Mouse (Mus musculus) neural tube, embryonic 12.5 days (tissue): ENCODE results near the gene Mllt3. TPM values are rescaled to one million over a fixed set of nuclear protein-coding genes. Genes with fewer than 3 reads are reported as not detected.

Experiments used
- ATAC-seq: fragments of 200-750 bp; cut with Nextera tagmentation; 2 replicates; pipeline ENCODE4 v1.8.0; 2017; ENCODE audit warnings: low read depth, mild to moderate bottlenecking, moderate TSS enrichment, moderate library complexity; ENCODE audit not compliant: low FRiP score
- H3K27ac ChIP-seq: fragments of 300-500 bp; sonication (generic); 2 replicates; pipeline ENCODE4 v1.5.1; 2016
- H3K27me3 ChIP-seq: fragments of 300-500 bp; sonication (generic); replicated peaks from 2 replicates; pipeline ENCODE4 v1.6.1; 2016; ENCODE audit warnings: mild to moderate bottlenecking
- H3K36me3 ChIP-seq: fragments of 300-500 bp; sonication (generic); 2 replicates; pipeline ENCODE4 v1.6.1; 2016; ENCODE audit warnings: mild to moderate bottlenecking
- H3K4me1 ChIP-seq: fragments of 300-500 bp; sonication (generic); 2 replicates; pipeline ENCODE4 v1.6.1; 2016
- H3K4me2 ChIP-seq: fragments of 300-500 bp; sonication (generic); replicated peaks from 2 replicates; pipeline ENCODE4 v1.6.1; 2016; ENCODE audit warnings: mild to moderate bottlenecking
- H3K4me3 ChIP-seq: fragments of 300-500 bp; sonication (generic); 2 replicates; pipeline ENCODE4 v1.5.1; 2016
- H3K9ac ChIP-seq: fragments of 300-500 bp; sonication (generic); 2 replicates; pipeline ENCODE4 v1.6.1; 2016; ENCODE audit warnings: mild to moderate bottlenecking
- H3K9me3 ChIP-seq: fragments of 300-500 bp; sonication (generic); 2 replicates; pipeline ENCODE4 v1.6.1; 2016; ENCODE audit warnings: mild to moderate bottlenecking
- WGBS: fragments of 180-500 bp; shearing (Covaris S2); methylation state at CpG from one replicate; pipeline ENCODE4 v1.1.7; 2016; 5-methylcytosine and 5-hydroxymethylcytosine counted together
- polyA plus RNA-seq: library from polyadenylated mRNA; unstranded; fragments of >200 nt; fragmentation: Nextera tagmentation; extraction: Ambion mirVana; gene quantifications from 2 replicates; pipeline ENCODE4 v1.2.1, GENCODE M21; 2016

Mllt3 gene
- polyA plus RNA-seq, 1 experiment from 2014 or later, result 76.3 TPM

DNA sequence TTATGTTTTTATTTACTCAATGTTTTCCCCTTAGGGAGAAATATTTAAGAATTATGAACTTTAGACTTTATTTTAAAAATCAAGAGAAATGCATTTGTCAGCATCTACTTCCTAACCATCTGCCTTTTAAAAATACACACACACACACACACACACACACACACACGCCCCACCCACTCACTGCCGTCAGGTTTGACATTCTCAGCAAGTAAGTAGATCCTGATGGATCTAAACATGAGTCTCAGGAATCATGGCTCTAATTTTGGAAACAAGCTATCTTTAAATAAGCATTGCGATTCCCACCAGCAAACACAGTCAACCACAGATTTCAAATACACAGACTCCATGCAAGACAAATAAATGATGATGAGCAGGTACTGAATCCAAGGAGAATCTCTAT is 229.9 kb downstream of the Mllt3 start:
- Histone ChIP-seq H3K4me3 (no peak overlapping the region), H3K36me3 (no peaks in the 10 kb centered on the region), H3K4me2 (no peak overlapping the region), H3K9me3 (no peaks in the 10 kb centered on the region), H3K27ac (no peak overlapping the region), H3K4me1 (peaks cover 38% of the 10 kb centered on the region), H3K27me3 (no peaks in the 10 kb centered on the region), H3K9ac (no peak overlapping the region)
- no peak for ATAC-seq
- 27% methylated on average over 3 of the region's 3 CpGs for WGBS

DNA sequence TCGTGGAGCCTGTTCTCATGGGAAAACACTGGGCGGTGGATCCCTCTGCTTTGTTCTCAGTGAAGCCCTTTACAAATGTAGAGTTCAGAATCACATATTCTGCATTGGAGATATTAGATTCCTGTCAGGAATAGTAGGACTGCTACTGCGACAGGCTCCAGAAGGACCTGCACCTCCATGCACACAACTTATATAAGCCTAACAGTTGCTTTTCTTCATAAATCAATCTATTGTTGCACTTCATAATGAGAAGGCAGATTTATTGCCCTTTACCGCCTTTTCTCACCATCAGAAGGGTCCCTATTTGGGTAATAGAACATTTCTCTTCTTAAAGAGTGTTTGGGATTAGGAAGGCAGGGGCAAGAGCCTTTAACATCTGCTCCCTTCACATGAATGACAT is 231.0 kb downstream of the Mllt3 start:
- peaks cover 38% of the 10 kb centered on the region for H3K4me1 ChIP-seq
- no peak overlapping the region for H3K4me3 ChIP-seq
- WGBS, result 11% methylated on average over 4 of the region's 4 CpGs
- H3K9me3 ChIP-seq, result no peaks in the 10 kb centered on the region
- no peak overlapping the region for H3K27ac ChIP-seq
- ATAC-seq, result peak; percentile 63
- H3K4me2 ChIP-seq, result no peak overlapping the region
- no peak overlapping the region for H3K9ac ChIP-seq
- no peaks in the 10 kb centered on the region for H3K36me3 ChIP-seq
- no peaks in the 10 kb centered on the region for H3K27me3 ChIP-seq

DNA sequence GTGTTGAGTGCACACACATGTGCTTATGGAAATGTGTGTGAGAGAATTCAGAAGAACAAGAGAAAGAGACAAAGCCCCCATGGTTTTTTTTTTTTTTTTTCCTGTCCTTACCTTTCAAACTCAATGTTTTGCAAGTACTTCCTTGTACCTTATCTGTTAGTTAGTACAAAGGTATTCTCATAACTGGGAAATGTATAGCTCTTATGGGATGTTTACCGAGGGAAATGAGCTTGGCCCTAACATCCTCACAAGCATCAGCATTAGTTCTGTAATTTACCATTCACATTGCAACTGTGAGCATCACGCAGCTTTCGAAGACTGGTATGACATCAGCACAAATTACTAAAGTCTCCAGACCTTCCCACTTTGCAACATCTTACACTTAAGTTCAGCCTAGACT is 231.8 kb downstream of the Mllt3 start:
- no peak overlapping the region for H3K4me2 ChIP-seq
- H3K4me1 ChIP-seq, result peaks cover 38% of the 10 kb centered on the region
- WGBS, result 45% methylated on average over 3 of the region's 3 CpGs
- H3K9me3 ChIP-seq, result no peaks in the 10 kb centered on the region
- H3K36me3 ChIP-seq, result no peaks in the 10 kb centered on the region
- H3K9ac ChIP-seq, result no peak overlapping the region
- no peak for ATAC-seq
- no peaks in the 10 kb centered on the region for H3K27me3 ChIP-seq
- no peak overlapping the region for H3K4me3 ChIP-seq
- H3K27ac ChIP-seq, result no peak overlapping the region

DNA sequence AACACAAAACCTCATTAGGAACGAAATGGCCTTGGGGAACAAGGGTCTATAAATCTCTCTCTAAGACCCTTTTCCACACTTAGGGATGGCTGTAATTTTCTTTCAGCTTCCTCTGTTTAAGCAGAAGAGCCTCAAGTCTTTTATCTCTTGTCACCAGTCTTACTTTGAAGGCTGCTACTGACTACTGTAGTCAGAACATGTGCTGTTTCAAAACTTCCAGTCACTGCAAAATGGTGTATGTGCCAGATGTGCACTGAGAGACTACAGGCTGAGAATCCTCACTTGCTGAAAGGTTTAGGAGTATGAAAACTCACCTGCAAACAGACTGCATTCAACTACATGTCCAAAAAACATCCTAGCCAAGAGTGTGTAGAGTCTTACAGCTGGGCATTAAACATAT is 232.9 kb downstream of the Mllt3 start:
- WGBS, result 7% methylated on average over 1 of the region's 1 CpGs
- no peak overlapping the region for H3K4me2 ChIP-seq
- peaks cover 32% of the 10 kb centered on the region for H3K4me1 ChIP-seq
- H3K9ac ChIP-seq, result no peak overlapping the region
- no peak for ATAC-seq
- H3K27me3 ChIP-seq, result no peaks in the 10 kb centered on the region
- H3K9me3 ChIP-seq, result no peaks in the 10 kb centered on the region
- H3K27ac ChIP-seq, result no peak overlapping the region
- no peaks in the 10 kb centered on the region for H3K36me3 ChIP-seq
- no peak overlapping the region for H3K4me3 ChIP-seq

DNA sequence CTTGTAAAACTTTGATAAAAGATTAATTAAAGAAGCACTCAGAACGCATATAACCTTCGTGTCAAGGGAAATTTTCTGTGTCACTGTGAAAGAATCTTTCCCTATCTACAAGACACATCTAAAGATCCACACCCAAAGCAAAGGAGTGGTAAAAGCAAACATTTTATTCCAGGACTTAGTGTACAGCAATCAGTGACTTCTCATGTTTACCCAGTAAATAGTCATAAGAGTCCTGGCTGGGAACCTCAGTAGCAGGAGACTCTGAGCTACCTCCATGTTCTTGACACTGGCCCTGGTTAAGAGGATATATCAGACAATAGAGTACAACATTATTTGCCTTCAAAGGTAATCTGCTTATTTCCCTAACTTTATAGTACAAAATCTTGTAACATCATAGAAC is 233.7 kb downstream of the Mllt3 start:
- no peak overlapping the region for H3K27ac ChIP-seq
- no peak overlapping the region for H3K4me2 ChIP-seq
- no peaks in the 10 kb centered on the region for H3K27me3 ChIP-seq
- no peaks in the 10 kb centered on the region for H3K9me3 ChIP-seq
- no peak overlapping the region for H3K4me3 ChIP-seq
- peaks cover 28% of the 10 kb centered on the region for H3K4me1 ChIP-seq
- ATAC-seq, result no peak
- 88% methylated on average over 2 of the region's 2 CpGs for WGBS
- no peak overlapping the region for H3K9ac ChIP-seq
- H3K36me3 ChIP-seq, result no peaks in the 10 kb centered on the region

DNA sequence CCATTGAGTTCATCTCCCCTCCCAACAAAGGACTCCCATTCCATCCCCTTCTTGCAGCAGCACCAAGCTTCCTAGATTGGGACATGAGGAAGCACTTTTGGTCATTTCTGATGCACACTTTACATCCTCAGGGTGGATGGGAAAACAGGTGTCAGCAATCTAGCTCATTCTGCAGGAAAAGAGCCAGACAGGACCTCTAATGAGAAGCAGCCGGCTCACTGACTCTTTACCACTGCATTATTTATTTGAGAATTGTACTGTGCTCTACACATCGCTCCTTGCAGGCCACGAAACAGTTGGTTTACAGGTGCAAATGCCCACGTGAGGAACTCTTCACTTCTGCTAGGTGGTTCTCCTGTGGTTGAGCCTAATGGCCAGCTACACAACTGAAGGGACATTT is 237.9 kb downstream of the Mllt3 start:
- H3K27me3 ChIP-seq, result no peaks in the 10 kb centered on the region
- no peak overlapping the region for H3K27ac ChIP-seq
- no peaks in the 10 kb centered on the region for H3K9me3 ChIP-seq
- no peak overlapping the region for H3K4me2 ChIP-seq
- WGBS, result 82% methylated on average over 4 of the region's 4 CpGs
- ATAC-seq, result no peak
- H3K9ac ChIP-seq, result no peak overlapping the region
- no peak overlapping the region for H3K4me3 ChIP-seq
- H3K4me1 ChIP-seq, result peaks cover 3% of the 10 kb centered on the region
- peaks cover 16% of the 10 kb centered on the region for H3K36me3 ChIP-seq

DNA sequence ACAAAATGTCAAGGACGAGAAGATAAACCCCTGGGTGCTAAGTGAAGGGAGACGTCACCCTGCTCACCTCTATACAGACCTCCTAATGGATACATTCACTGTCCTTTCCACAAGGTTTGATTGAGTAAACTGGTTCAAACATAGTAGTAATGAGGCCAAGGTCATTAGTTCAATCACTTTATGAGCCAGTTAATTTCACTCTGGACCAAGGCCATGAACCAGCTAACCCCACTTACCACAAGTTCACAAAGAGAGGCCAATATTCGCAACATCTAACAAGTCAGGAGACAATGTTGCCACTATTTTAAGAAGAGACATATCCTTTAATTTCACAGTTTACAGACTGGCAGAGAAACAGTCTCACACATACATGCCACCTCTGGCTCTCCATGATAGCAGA is 238.9 kb downstream of the Mllt3 start:
- no peaks in the 10 kb centered on the region for H3K27me3 ChIP-seq
- peaks cover 16% of the 10 kb centered on the region for H3K36me3 ChIP-seq
- 73% methylated on average over 3 of the region's 3 CpGs for WGBS
- no peaks in the 10 kb centered on the region for H3K4me1 ChIP-seq
- no peak overlapping the region for H3K27ac ChIP-seq
- H3K9me3 ChIP-seq, result no peaks in the 10 kb centered on the region
- H3K9ac ChIP-seq, result no peak overlapping the region
- no peak overlapping the region for H3K4me3 ChIP-seq
- ATAC-seq, result no peak
- no peak overlapping the region for H3K4me2 ChIP-seq

DNA sequence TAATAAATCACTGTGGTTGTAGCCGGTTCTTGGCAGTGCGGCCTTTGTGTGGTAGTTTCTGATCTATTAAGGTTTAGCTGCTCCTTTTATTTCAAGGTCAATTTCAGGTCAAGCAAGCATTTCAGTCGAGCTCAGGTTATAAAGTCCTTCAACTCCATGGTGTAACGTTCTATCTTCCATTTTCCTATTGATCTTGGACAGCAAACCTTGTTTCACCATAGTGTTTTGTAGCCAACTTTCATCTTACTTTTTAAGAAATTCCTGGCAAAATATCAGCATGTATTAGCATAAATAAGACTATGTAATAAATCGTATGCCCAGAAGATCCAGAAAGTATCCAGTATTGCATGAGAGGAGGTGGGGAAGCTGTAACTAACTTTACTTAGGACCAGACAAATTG is 240.7 kb downstream of the Mllt3 start:
- Histone ChIP-seq H3K4me1 (no peaks in the 10 kb centered on the region), H3K27me3 (no peaks in the 10 kb centered on the region), H3K9ac (no peak overlapping the region), H3K4me3 (no peak overlapping the region), H3K9me3 (no peaks in the 10 kb centered on the region), H3K4me2 (no peak overlapping the region), H3K36me3 (peaks cover 27% of the 10 kb centered on the region), H3K27ac (no peak overlapping the region)
- WGBS, result 24% methylated on average over 5 of the region's 5 CpGs
- ATAC-seq, result no peak

DNA sequence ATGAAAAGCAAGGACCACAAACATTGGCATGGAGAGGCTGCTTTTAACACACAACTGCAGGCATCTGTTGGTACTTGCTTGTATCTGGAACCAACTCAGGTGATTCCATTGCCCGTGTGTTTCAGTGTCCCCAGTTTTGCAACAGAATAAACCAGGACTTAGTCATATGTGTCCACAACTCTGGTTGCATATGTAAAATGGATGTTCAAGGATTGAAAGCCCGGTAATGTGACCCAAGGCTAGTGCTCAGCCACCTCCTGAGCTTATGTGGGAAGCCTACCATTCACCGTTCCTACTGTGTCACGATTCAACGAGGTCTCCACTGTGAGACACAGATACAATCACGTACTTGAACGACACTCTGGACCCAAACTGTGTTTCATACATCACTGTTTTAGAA is 243.7 kb downstream of the Mllt3 start:
- no peak for ATAC-seq
- WGBS, result 88% methylated on average over 7 of the region's 7 CpGs
- H3K9me3 ChIP-seq, result no peaks in the 10 kb centered on the region

DNA sequence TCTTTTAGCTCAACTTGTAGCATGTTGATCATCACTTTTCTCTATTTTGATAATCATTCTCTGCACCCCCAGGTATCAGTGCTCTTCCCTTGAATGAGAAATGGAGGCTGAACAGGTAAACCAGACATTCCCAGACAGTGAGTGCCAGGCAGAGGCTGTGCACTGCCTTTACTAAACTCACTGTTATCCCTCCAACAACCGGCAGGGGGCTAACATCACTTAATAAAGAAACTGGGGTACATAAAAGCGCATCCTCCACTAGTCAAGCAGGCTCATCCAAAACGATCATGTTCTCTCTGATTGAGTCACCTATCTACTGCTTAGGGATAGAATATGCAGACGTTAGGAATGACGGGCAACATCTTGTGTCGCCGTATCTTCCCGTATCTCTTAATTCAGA is 244.5 kb downstream of the Mllt3 start:
- Histone ChIP-seq H3K36me3 (peaks cover 27% of the 10 kb centered on the region), H3K9ac (no peak overlapping the region), H3K4me3 (no peak overlapping the region), H3K9me3 (no peaks in the 10 kb centered on the region), H3K27me3 (no peaks in the 10 kb centered on the region), H3K4me1 (peaks cover 13% of the 10 kb centered on the region), H3K4me2 (no peak overlapping the region), H3K27ac (no peak overlapping the region)
- no peak for ATAC-seq
- 74% methylated on average over 8 of the region's 8 CpGs for WGBS

More for the DNA sequence above, 243.7 kb downstream of the Mllt3 start:
- Histone ChIP-seq H3K36me3 (peaks cover 27% of the 10 kb centered on the region), H3K4me2 (no peak overlapping the region), H3K27ac (no peak overlapping the region), H3K4me3 (no peak overlapping the region), H3K4me1 (peaks cover 13% of the 10 kb centered on the region), H3K27me3 (no peaks in the 10 kb centered on the region), H3K9ac (no peak overlapping the region)

DNA sequence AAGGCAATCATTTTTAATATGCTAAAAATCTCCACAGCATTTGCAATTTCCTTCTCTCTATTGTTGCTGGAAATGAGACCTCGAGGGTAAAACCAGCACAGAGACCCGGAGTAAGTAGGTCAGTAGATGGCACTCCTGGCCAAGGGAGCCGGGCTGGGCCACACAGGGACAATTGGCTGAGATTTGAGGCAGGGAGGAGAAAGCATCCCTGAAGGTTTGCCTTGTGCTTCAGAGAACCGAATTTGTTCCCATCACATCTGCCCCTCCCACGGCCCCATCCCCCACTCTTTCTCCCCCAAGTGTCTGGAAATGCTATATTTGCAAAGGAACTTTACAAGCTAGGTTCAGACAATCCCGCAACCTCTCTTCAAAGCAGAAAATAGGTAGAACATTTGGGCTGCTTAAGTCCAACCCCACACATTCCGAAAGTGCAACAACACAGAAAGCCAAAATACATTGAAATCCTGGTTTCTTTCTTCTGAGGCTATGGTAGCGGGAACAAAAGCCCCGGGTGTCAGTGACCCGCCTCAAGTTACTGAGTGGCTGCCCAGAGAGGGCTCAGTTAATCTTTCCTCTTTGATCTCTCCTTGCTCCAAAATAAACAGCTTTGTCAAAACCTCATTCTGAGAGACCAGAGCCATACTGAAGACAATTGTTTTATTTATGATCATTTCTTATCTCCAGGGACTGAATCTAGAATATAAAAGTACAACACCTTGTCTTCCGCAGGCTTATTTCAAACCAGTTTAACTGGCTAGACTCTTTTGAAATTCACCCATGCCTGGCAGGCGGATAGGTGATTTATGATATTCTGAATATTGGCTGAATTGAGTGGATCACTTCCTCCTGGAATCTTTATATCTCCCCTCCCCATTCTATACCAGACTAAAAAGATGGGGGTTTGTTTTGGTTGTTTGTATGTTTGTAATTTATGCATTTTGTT is 247.8 kb downstream of the Mllt3 start:
- ATAC-seq, result peak; percentile 84
- H3K27ac ChIP-seq, result no peak overlapping the region
- H3K4me2 ChIP-seq, result peak overlapping the region; percentile 39
- peaks cover 27% of the 10 kb centered on the region for H3K36me3 ChIP-seq
- 5% methylated on average over 12 of the region's 12 CpGs for WGBS
- no peak overlapping the region for H3K9ac ChIP-seq
- no peak overlapping the region for H3K4me3 ChIP-seq
- peaks cover 13% of the 10 kb centered on the region for H3K4me1 ChIP-seq
- H3K9me3 ChIP-seq, result no peaks in the 10 kb centered on the region
- no peaks in the 10 kb centered on the region for H3K27me3 ChIP-seq

DNA sequence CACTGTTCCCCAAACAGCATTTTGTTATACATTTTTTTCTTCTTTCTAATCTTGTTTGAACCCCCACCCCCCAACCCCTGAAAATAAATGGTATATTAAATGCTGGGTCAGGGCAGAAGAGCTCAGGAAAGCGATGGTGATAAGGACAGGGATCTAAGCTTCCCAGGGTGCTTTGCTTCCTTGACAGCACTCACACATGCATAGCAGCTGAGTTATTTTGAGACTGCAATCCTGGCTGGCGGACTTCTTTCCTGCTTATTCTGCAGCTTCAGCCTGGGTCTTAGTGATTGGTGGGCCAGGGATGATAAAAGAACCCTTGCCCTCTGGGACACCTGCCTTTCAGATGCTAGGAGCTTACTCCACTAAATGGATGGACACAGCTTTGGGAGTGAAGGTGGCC is 249.4 kb downstream of the Mllt3 start:
- no peak overlapping the region for H3K27ac ChIP-seq
- no peaks in the 10 kb centered on the region for H3K9me3 ChIP-seq
- H3K36me3 ChIP-seq, result peaks cover 22% of the 10 kb centered on the region
- WGBS, result 91% methylated on average over 2 of the region's 2 CpGs
- peaks cover 13% of the 10 kb centered on the region for H3K4me1 ChIP-seq
- ATAC-seq, result no peak
- no peak overlapping the region for H3K9ac ChIP-seq
- no peak overlapping the region for H3K4me3 ChIP-seq
- no peak overlapping the region for H3K4me2 ChIP-seq
- H3K27me3 ChIP-seq, result no peaks in the 10 kb centered on the region

DNA sequence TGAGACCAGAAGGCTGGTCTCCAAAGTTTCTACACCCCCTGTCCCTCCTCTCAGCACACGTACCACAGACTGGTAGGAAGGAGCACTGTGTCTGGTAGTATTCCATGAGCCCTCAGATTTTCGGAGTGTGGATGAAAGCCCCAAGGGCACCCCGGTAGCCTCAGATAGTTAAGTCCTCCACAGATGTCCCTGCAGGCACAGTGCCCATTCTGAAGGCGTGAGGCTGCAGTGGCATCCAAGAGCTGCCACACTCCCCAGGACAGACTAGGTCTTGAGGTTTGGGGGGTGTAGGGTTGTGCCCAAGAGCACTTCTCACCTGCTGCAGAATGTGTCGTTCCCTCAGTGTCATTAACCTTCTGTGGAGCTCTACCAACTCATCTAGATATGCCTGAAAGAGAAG is 251.2 kb downstream of the Mllt3 start:
- Histone ChIP-seq H3K36me3 (peaks cover 15% of the 10 kb centered on the region), H3K4me1 (peaks cover 13% of the 10 kb centered on the region), H3K9ac (no peak overlapping the region), H3K4me3 (no peak overlapping the region), H3K9me3 (no peaks in the 10 kb centered on the region), H3K4me2 (no peak overlapping the region), H3K27me3 (no peaks in the 10 kb centered on the region), H3K27ac (no peak overlapping the region)
- 93% methylated on average over 5 of the region's 5 CpGs for WGBS
- ATAC-seq, result no peak
